Mouse (Mus musculus) layer of hippocampus, adult 9-11 months (tissue): ENCODE data around the gene Lyrm2.

ENCODE experiments used
- DNase-seq: peaks from one replicate; pipeline ENCODE4 v3.0.0; 2022

The Lyrm2 gene

DNA sequence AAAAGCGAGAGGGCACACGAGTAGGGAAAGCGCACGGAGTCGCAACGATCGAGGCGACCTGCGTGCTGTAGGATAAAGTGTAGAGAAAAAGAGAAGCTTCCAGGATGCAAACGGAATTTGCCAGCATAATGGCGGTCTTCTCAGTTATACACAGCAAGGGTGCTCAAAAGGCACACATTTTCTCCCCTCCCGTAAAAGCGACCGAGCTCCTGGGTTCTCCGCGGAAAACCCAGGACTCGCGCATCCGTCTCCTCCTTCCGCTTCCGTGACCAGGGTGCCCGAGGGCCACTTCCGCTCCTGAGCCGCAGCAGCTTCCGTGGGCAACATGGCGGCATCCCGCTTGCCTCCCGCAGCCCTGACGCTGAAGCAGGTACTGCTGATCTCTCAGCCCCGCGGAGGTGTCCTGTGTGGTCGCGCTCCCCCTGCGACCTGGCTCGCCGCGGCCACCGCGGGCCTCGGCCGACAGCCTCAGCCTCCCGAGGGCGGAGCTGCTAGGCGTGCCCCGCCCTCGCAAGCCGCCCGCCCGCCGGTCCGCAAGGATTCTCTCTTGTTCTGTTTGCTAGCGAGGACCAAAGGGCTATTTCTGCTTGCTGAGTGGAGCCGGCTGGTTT, at the start of gene Lyrm2:
Gene Lyrm2, plus strand, starts transcription at position 288 of the 611 bp plus-strand sequence.
- DNase-seq, result peak; percentile 77

DNA sequence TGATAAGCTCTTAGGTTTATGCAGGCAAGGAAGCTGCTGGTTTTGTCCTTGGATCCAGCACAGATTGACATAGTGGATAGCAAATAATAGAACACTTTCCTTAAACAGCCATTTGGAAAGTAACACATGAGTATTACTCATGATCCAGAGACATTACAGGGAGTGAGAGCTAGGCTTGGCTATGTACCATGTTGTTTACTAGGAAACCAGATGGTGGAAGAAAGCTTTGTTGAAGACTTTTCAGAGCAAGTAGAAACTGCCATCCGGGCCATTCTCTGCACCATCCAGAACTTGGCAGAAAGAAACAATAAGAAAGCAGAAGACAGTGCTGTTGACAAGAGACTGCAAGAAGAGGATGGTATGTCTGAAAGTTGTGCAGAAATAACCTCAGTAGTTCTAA, 49.3 kb upstream of the Lyrm2 start:
- peak; percentile 68 for DNase-seq

DNA sequence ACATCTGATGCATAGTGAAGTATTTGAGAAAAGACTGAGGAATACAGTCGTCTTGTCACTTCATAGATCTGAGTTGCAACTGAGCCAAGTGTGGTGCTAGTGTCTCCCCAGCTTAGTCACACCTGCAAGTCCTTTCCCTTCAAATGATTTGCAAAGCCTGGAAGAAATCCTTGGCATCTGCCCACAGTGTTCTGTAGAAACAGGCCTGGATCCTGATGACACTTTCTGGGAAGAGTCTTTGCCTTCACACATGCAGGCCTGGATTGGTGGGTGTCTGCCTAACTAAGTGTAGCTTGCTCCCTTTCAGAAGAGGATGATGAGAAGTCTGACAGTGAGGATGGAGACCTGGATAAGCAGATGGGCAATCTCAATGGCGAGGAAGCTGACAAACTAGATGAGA, 42.6 kb upstream of the Lyrm2 start:
- peak; percentile 22 for DNase-seq

DNA sequence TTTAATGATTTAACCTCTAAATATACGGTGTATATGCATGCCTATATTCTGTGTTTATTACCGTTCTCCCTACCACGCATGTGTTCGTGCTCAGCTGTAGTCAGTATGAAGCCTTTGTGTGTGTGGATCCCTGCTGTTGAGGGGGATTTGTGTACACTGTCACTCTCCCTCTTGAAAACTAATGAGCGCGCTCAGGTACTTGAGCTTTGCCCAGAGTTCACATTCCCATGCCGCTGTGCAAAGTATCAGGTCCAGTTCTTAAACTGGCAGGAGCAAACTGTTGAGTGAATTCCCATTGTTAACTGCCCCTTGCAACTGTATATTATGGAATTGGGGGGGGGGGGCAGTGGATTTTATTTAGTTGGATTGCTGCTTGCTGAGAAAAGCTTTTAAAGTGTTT, 32.6 kb upstream of the Lyrm2 start:
- no peak for DNase-seq

DNA sequence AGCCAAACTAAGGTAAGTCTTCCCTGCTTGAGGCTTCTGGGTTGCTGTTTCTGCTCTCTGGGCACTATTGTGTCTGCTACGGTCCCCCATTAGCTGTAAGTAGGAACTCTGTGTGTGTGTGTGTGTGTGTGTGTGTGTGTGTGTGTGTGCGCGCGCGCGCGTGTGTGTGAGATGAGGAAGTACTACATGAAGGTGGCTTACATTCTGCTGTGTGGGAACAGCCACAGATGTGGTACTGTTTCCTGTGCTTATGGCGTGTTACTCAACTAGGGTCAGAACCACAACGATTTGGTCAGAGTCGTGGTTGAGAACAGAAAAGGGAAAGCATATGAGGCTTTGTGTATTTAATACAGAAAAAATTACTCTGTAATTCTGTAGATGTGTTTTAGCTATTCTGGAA, 32.0 kb upstream of the Lyrm2 start:
- DNase-seq, result no peak

DNA sequence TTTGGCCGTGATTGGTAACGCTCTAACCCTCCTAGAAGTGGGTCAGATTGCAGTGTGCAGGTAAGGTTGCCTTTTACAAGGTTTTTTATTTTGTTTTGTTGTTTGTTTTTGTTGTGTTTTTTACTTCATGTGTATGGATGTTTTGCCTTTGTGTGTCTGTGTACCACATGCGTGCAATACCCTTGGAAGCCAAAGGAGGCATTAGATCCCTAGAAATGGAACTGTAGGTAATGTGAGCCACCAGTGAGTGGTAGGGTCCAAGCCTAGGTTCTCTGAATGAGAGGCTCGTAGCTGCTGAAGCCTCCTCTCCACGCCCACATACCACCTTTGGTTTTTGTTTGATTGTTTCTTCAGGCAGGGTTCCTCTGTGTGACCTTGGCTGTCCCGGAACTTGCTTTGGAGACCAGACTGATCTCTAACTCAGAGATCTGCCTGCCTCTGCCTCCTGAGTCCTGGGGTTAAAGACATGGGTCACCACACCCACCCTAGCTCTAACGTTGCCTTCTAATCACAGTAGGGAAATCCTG, 29.7 kb upstream of the Lyrm2 start:
- no peak for DNase-seq

DNA sequence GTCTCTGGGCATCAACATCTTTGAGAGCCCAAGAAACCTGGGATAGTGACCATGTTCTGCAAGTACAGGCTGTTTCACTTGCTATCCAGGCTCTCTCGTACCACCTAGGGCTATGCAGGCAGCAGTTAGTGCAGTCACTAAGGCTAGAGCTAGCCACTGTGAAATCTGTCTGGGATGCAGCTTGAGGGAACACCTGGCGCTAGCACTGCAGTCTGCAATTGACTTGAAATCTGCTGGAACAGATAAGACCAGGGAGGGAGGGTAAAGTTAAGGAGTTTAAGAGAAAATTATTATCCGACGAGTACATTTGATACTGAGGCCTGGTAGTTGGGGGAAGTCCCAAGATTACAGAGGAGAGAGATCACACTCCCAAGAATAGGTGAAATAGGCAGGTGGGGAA, 20.1 kb upstream of the Lyrm2 start:
- no peak for DNase-seq

DNA sequence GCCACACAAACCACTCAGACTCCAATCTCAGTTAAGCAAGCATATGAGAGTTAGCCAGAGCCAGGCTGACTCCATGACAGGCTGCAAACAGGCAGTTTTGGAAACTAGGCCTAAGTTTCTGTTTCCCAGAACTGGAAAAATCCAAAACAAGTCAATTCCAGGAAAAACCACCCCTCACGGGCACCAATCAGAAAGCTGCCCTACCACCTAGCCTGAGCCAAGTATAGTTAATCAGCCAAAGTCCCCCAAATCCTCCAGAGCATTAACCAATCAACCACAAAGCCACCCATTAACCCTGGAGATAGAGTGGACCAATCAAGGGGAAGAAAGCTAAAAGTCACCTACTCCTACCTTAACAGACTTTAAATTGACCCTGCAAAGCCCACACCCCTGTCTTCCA, 12.9 kb upstream of the Lyrm2 start:
- DNase-seq, result no peak

DNA sequence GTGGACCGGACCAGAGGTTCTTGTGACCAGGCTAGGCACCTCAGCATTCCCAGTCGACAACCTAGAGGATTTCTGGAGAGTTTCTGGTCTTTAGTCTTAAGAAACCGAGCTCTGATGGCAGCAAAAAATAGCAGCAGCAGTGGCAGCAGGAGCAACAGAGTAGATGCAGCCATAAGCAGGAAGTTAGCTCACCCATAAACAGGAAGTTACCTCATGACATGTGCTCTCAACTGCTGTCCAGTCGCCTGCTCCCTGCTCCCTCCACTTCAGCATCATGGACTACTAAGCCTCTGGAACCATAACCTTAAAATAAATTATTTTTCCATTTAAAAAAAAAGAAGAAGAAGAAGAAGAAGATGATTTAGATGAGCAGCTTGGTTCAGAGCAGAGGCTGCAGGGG, 11.0 kb upstream of the Lyrm2 start:
- no peak for DNase-seq

DNA sequence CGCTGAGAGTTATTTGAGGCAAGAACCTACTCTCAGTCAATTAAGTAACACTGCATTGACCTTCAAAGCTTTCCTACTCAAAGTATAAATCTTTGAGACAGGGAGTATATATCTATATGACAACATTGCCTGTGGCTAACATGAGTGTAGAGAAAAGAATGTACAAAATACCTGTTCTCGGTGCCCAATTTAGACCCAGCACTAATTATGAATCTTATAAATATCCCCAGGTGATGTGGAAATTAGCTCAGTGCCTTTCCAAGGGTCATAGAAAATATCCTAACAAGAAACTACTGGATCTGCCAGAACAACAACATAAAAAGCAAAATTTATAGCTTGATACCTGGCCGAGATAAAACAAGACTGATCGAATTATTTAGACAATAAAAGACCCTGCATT, 1.1 kb upstream of the Lyrm2 start:
- DNase-seq, result no peak

DNA sequence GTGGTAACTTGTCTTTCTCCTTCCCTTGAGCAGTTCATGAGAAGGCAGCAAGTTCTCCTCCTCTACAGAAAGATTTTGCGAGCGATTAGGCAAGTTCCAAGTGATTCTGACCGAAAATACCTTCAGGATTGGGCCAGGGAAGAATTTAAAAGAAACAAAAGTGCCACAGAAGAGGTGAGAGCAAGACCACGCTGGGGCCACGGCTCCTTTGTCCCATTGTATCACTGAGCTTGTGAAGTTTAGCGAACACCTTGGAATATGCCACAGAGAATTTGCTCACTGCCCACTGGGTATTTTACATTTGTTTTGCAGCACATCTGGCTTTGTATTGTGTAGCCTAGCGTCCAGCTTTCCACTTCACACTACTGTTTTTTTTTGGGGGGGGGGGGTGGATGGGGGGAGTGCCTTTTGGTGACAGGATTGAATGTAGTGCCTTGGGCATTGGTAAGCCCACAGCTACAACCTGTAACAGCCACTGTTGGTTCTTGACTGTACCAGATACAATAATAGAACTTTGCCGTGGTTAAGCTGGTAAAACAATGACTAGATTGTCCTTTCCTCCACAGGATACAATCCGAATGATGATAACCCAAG, 621 bp downstream of the Lyrm2 start:
- no peak for DNase-seq

DNA sequence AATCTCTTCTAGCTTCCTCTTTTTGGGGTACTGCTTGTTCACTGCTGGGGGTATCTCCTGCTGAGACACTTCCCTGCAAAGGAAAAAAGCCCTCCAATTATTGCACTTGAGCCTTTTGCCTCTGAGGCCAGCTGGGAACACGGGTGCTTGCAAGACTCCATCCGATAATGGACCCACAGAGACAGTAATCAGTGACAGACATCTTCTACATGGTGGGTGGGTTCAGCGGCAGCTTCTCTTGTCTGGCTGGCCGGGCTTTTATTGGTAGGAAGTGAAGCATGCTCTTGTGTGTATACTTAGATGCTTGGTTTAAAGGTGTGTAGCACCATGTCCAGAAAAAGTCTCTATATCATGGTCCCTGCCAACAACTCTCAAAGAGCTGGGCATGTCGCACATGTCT, 17.4 kb downstream of the Lyrm2 start:
- DNase-seq, result no peak

DNA sequence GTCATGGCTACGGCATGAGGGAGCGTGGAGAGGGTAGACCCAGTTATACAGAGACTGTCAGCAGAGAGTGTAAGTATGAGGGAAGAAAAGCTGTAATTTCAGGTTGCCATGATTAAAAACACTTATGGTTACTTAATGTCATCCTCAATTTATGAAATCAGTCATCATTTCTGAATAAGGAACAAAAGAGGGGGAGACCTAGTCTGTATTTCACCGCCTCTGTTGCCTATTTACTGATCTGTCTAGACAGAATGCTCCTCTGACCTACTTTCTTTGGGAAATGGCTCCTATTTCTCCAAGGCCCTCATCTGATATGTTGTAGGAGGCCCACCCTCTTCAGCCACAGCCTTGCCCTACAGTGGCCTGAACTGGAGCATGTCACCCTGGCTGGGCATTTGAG, 20.6 kb downstream of the Lyrm2 start:
- no peak for DNase-seq

DNA sequence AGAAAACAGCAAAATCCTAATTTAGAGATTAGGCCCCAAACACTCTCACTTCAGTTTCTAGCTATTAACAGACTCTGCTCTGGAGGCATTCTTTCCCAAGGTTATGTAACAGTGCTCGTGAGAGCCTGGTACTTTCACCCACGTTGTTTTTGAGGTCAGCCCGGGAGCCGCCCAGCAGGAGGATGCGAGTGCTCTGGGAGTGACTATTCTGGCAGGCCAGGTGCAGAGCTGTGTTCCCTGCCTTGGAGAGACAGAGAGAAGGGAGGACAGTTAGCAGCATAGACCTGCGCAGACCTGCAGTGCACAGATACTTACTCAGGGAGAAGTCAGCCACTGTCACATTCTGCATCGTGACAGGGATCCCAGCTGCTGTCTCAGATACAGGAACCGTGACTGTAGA, 24.2 kb downstream of the Lyrm2 start:
- no peak for DNase-seq

DNA sequence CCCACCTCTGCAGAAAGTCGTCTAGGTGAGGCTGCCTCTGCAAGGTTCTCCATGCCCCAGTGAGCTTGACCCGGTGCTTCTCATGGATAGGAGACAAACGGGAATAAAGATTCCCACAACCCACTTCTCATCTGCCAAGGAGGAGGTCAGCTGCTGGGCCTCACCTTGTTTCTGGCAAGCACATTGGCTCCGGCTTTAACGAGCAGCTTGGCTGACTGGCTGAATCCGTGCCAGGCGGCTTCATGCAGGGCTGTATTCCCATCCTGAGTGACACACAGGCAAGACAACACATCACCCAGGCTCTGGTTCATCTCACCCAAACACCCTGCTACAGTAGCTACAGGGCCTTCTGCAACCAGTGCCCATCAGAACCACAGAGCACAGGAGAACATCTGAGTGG, 26.9 kb downstream of the Lyrm2 start:
- peak; percentile 28 for DNase-seq

DNA sequence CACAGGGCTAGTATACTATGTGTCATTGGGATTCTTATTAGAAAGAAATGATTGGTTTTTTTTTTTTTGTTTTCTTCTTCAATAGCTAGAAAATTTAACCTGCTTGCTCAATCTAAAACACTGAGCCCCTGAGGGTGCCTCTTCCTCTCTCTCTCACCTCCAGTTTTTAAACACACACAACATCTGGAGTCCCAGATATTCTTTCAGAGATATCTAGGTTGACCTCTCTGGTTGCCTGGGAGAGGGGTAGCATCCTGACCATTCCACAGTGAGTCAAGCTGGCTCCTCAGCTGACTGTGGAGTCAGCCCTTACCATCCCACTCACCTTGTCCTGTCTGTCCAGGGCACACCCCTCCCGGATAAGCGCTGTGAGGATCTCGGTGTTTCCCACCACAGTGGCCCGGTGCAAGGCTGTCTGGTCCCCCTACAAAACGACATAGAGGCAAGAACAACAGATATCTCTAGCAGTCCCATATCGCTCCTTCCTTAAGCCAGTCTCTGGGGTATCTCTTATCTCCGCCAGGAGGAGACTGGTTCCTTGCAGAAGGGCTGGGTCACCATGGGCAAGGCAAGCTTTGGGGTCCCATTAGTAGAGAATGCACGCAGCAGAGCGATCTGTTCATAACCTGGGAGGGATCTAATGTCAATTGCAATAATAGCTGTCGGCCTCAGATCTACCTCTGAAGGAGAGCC, 28.5 kb downstream of the Lyrm2 start:
- no peak for DNase-seq

DNA sequence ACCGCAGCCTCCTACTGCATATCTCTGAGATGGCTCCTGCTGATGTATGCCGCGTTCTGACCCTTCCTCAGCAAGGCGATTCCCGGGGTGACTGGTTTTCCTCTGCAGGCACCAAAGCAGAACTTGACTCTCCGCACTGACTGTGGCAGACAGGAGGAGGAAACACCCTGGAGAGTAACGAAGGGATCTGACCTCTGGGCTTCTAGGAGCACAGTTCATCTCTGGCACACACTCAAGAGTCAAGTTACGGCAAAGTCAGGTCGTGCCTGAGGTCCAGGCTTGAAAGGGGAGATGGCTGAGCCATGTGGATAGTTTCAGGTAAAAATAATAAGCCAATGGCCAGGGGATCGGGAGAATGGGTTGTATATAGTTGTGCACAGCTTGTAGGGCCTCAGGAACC, 29.3 kb downstream of the Lyrm2 start:
- DNase-seq, result no peak

DNA sequence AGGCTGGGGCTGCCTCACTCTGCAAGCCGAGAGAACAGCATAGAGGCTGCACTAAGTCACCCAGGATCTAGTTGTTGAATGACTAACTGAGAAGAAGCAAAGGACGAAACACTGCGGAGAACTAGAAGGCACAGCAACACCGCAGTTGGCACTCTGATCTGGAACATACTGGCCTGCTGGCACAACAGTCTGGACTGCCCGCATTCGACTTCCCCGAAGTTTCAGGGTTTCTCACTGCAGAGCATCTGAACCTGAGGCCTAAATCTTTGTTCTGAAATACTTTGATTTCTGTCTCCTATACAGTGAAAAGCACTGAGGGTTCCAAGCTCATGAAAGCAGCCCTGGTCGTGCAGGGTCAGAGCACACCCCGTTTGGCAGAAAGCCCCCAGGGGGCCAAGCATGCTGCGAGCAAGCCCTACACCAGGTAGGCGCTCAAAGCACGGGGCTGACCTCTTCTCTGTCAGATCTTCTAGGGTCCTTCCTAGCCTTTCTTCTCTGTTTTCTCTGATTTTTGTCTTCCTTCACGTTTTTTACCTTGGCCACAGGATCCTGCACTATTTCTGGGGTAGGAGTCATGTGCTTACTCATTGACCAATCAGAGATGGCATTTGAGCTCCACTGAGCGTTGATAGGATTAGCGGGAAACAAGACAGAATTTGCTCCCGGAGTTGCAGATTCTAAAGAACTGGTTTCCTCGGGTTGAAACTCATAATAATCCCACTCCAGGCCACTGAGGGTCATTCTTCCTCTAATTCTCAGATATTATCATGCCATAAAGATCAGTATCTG, 33.6 kb downstream of the Lyrm2 start:
- no peak for DNase-seq

DNA sequence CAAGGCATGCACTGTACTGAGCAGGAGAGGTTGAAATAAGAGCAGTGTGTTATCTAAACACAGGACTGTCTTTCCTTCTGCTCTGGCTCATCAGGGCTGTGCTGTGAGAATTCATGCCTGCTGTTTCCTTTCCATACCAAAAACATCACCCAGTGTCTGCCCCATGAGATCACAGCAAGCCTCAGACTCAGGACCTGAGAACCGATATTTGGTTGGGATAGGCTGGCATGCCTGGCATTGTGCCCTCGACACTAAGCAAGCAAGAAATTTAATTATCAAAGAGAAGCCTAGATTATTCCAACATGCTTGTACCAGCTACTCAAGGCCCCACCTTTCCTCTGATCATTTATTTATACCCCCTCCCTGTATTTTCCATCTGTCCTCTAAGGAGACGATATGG, 34.5 kb downstream of the Lyrm2 start:
- no peak for DNase-seq

DNA sequence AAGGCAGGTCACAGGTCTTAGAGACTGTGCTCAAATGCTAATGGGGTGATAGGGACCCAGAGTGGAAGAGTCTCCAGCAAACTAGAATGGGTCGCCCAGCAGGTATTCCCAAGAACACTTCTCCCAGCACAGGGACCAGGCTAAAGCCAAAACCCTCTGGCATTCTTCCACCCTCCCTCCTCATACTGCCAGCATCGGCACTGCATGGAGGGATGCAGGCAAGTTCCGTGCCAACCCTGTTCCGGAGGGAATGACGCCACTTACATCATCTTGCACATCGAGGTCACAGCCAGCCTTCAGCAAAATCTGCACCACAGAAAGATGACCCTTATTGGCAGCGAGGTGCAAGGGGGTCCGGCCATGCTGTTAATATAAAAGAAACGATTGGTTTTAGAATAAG, 36.0 kb downstream of the Lyrm2 start:
- no peak for DNase-seq

DNA sequence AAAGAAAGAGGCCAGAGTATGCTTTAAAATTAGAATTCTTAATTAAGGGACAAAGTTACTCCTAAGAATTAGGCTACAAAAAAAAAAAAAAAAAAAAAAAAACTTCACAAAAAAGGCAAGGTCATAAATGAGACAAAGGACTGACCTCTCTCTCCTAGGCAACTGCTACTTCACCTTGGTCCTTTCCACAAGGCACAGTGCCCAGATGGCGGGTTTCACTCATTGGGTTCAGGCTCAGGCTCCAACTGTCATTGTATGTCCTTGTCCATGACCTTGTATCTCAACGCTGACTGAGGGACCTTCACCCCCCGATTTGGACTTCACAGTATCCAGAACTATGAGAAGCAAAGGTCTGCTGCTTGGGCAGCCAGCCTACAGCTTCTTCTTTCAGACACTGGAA, 38.3 kb downstream of the Lyrm2 start:
- DNase-seq, result no peak
